Mouse (Mus musculus) CH12.LX (cell line): ENCODE data around the gene Thoc6.

Experiments used
- BHLHE40 ChIP-seq: IDR thresholded peaks from 2 replicates; pipeline ENCODE4 v1.6.1; 2011; ENCODE audit warnings: mild to moderate bottlenecking, low read depth, low read length, improper control_type of control experiment
- CTCF ChIP-seq, 2 experiments: IDR thresholded peaks in 1 of 2; conservative IDR thresholded peaks in 1 of 2; 2 replicates each; pipeline ENCODE4 v1.5.1; 2011 to 2012; ENCODE audit warnings: low read depth in 2 of 2, low read length in 2 of 2, improper control_type of control experiment in 1 of 2, inconsistent platforms in 1 of 2, mild to moderate bottlenecking in 1 of 2, moderate library complexity in 1 of 2
- ETS1 ChIP-seq: conservative IDR thresholded peaks from 2 replicates; pipeline ENCODE4 v1.6.1; 2012; ENCODE audit warnings: low read depth, mild to moderate bottlenecking, inconsistent platforms, low read length, improper control_type of control experiment, moderate library complexity
- KAT2A ChIP-seq: IDR thresholded peaks from 2 replicates; pipeline ENCODE4 v1.6.1; 2012; ENCODE audit warnings: low read length, improper control_type of control experiment, inconsistent platforms; ENCODE audit not compliant: insufficient replicate concordance
- MXI1 ChIP-seq: IDR thresholded peaks from 2 replicates; pipeline ENCODE4 v1.6.1; 2011; ENCODE audit warnings: mild to moderate bottlenecking, low read depth, low read length, improper control_type of control experiment
- POLR2A ChIP-seq: IDR thresholded peaks from 2 replicates; pipeline ENCODE4 v1.6.1; 2011; ENCODE audit warnings: low read depth, mild to moderate bottlenecking, improper control_type of control experiment, low read length
- POLR2AphosphoS2 ChIP-seq: IDR thresholded peaks from 2 replicates; pipeline ENCODE4 v1.6.1; 2011; ENCODE audit warnings: low read depth, low read length, improper control_type of control experiment
- SMC3 ChIP-seq: IDR thresholded peaks from 2 replicates; pipeline ENCODE4 v1.6.1; 2011; ENCODE audit warnings: low read depth, low read length, improper control_type of control experiment
- TBP ChIP-seq: conservative IDR thresholded peaks from 2 replicates; pipeline ENCODE4 v1.6.1; 2011; ENCODE audit warnings: low read depth, low read length, improper control_type of control experiment
- USF1 ChIP-seq: IDR thresholded peaks from 2 replicates; pipeline ENCODE4 v1.6.1; 2014; ENCODE audit warnings: low read depth, mild to moderate bottlenecking, inconsistent platforms, low read length, improper control_type of control experiment
- ZC3H11A ChIP-seq: IDR thresholded peaks from 2 replicates; pipeline ENCODE4 v1.6.1; 2012; ENCODE audit warnings: low read depth, mild to moderate bottlenecking, inconsistent platforms, low read length, improper control_type of control experiment

DNA sequence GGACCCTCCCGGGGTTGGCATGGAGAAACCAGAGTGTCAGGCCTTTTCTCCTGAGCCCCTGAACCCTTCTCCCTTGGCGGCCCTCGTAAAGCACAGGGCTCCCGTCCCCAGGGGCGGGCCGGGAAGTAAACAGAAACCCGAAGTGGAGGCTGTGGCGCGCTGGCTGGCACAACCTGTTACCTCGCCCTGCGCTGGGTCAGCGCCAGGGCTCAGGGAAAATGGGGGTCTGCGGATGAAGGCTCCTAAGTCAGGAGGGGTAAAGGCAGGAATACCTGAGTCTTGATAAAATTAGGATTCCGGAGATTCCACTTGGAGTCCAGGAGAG is 12.8 kb downstream of the Thoc6 start:
- TF ChIP-seq SMC3 (no peak), USF1 (no peak), BHLHE40 (no peak), ETS1 (no peak), POLR2AphosphoS2 (no peak), POLR2A (no peak), MXI1 (no peak), TBP (no peak), CTCF (conservative IDR thresholded peaks at IDR 0.05 in 1 of 2, IDR thresholded peaks at IDR 0.05 in 1 of 2; ENCODE audit: low read depth in 2 of 2, low read length in 2 of 2) (no peak), ZC3H11A (no peak), KAT2A (no peak)
